Mouse (Mus musculus) heart, embryonic 14.5 days (tissue): Measurements from ENCODE around the gene Tnrc18. TPM values are rescaled to one million over a fixed set of nuclear protein-coding genes. Genes with fewer than 3 reads are reported as not detected.

Experiments used
- ATAC-seq: fragments of 200-750 bp; cut with Nextera tagmentation; 2 replicates; pipeline ENCODE4 v1.8.0; 2017; ENCODE audit warnings: low read depth, moderate TSS enrichment; ENCODE audit not compliant: insufficient number of reproducible peaks, insufficient read depth, low FRiP score
- H3K27ac ChIP-seq, 2 experiments: fragments of 200-500 bp in 1 of 2; fragments of 300-500 bp in 1 of 2; sonication (generic) in 1 of 2; replicated peaks in 1 of 2; 2 replicates each; pipeline ENCODE4 v1.5.1; 2012 to 2014; ENCODE audit warnings: low read depth in 2 of 2, low read length in 2 of 2, control low read depth in 1 of 2, mild to moderate bottlenecking in 1 of 2, mixed read lengths in 1 of 2; ENCODE audit not compliant: control insufficient read depth in 1 of 2, insufficient read depth in 1 of 2
- H3K27me3 ChIP-seq: fragments of 300-500 bp; sonication (generic); 2 replicates; pipeline ENCODE4 v1.6.1; 2014; ENCODE audit warnings: mild to moderate bottlenecking, low read length, control low read depth; ENCODE audit not compliant: control insufficient read depth, insufficient read depth
- H3K36me3 ChIP-seq: fragments of 300-500 bp; sonication (generic); 2 replicates; pipeline ENCODE4 v1.6.1; 2014; ENCODE audit warnings: mild to moderate bottlenecking, control low read depth, low read length, mixed read lengths; ENCODE audit not compliant: control insufficient read depth, insufficient read depth
- H3K4me1 ChIP-seq, 2 experiments: fragments of 200-500 bp in 1 of 2; fragments of 300-500 bp in 1 of 2; sonication (generic) in 1 of 2; 2 replicates each; pipeline ENCODE4 v1.6.1; 2012 to 2014; ENCODE audit warnings: low read length in 2 of 2, control low read depth in 1 of 2, mixed read lengths in 1 of 2; ENCODE audit not compliant: control insufficient read depth in 2 of 2, insufficient read depth in 2 of 2
- H3K4me2 ChIP-seq: fragments of 300-500 bp; sonication (generic); 2 replicates; pipeline ENCODE4 v1.6.1; 2014; ENCODE audit warnings: mild to moderate bottlenecking, low read length
- H3K4me3 ChIP-seq, 2 experiments: fragments of 200-500 bp in 1 of 2; fragments of 300-500 bp in 1 of 2; sonication (generic) in 1 of 2; 2 replicates each; pipeline ENCODE4 v1.5.1; 2012 to 2014; ENCODE audit warnings: low read length in 2 of 2, mild to moderate bottlenecking in 2 of 2, control low read depth in 1 of 2, low read depth in 1 of 2, moderate library complexity in 1 of 2; ENCODE audit not compliant: control insufficient read depth in 1 of 2, insufficient read depth in 1 of 2
- H3K9ac ChIP-seq: fragments of 300-500 bp; sonication (generic); 2 replicates; pipeline ENCODE4 v1.6.1; 2014; ENCODE audit warnings: mild to moderate bottlenecking, low read length
- H3K9me3 ChIP-seq: fragments of 300-500 bp; sonication (generic); 2 replicates; pipeline ENCODE4 v1.6.1; 2016; ENCODE audit warnings: low read length, control low read depth; ENCODE audit not compliant: control insufficient read depth
- WGBS: fragments of 180-500 bp; shearing (Covaris S2); extraction: QIAGEN DNeasy Blood & Tissue Kit; methylation state at CpG from one replicate; pipeline ENCODE4 v1.1.7; 2014; 5-methylcytosine and 5-hydroxymethylcytosine counted together
- polyA plus RNA-seq: library from polyadenylated mRNA; unstranded; fragments of >200 nt; fragmentation: Nextera tagmentation; extraction: Ambion mirVana; gene quantifications from 2 replicates; pipeline ENCODE4 v1.2.1, GENCODE M21; 2014

Tnrc18 gene
- polyA plus RNA-seq, 1 experiment from 2014 or later = 31.0 TPM

DNA sequence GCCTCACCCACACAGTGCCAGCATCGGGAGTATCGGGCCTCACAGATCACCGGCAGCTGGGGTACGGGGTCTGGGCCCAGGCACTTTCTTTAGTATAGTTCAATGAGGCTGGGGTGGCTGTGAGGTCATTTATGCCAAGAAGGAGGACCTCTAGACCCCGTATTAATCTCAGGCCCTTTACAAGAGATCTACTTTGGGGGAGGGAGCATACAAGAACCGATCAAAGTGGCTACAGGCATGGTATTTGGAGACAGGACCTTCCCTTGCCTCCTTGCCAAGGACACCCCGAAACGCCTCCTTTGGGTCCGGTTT is 4.5 kb upstream of the Tnrc18 start:
- WGBS = under 1% methylated on average over 9 of the region's 9 CpGs
- Histone ChIP-seq H3K9me3 (no peaks in the 10 kb centered on the region), H3K9ac (peak overlapping the region; percentile 100), H3K4me2 (peak overlapping the region; percentile 81), H3K4me1 (peaks cover 22 to 29% of the 10 kb centered on the region in 2 experiments), H3K36me3 (no peaks in the 10 kb centered on the region), H3K4me3 (peak overlapping the region; percentile 90 to 98), H3K27ac (peak overlapping the region; percentile 100), H3K27me3 (no peaks in the 10 kb centered on the region)
- no peak for ATAC-seq

- peak overlapping the region; percentile 100 for H3K9ac ChIP-seq
- ATAC-seq = peak; percentile 45
- no peaks in the 10 kb centered on the region for H3K9me3 ChIP-seq
- H3K36me3 ChIP-seq = no peaks in the 10 kb centered on the region
- peak overlapping the region; percentile 81 for H3K4me2 ChIP-seq
- H3K27ac ChIP-seq = peak overlapping the region; percentile 100
- no peaks in the 10 kb centered on the region for H3K27me3 ChIP-seq
- under 1% methylated on average over 36 of the region's 36 CpGs for WGBS
- H3K4me3 ChIP-seq = peak overlapping the region; percentile 90 to 98
- peaks cover 22 to 29% of the 10 kb centered on the region in 2 experiments for H3K4me1 ChIP-seq
Observed at GRCm38 (mm10) chr5:142821266-142821973, 4.0 kb upstream of the Tnrc18 start.

- peaks cover 20 to 27% of the 10 kb centered on the region in 2 experiments for H3K4me1 ChIP-seq
- H3K9me3 ChIP-seq = no peaks in the 10 kb centered on the region
- H3K27ac ChIP-seq = peak overlapping the region; percentile 100
- peak overlapping the region; percentile 81 for H3K4me2 ChIP-seq
- no peaks in the 10 kb centered on the region for H3K27me3 ChIP-seq
- ATAC-seq = no peak
- H3K36me3 ChIP-seq = no peaks in the 10 kb centered on the region
- H3K4me3 ChIP-seq = peak overlapping the region; percentile 90 to 98
- WGBS = under 1% methylated on average over 53 of the region's 53 CpGs
- peak overlapping the region; percentile 100 for H3K9ac ChIP-seq
Observed at GRCm38 (mm10) chr5:142820276-142821265, 3.1 kb upstream of the Tnrc18 start.

DNA sequence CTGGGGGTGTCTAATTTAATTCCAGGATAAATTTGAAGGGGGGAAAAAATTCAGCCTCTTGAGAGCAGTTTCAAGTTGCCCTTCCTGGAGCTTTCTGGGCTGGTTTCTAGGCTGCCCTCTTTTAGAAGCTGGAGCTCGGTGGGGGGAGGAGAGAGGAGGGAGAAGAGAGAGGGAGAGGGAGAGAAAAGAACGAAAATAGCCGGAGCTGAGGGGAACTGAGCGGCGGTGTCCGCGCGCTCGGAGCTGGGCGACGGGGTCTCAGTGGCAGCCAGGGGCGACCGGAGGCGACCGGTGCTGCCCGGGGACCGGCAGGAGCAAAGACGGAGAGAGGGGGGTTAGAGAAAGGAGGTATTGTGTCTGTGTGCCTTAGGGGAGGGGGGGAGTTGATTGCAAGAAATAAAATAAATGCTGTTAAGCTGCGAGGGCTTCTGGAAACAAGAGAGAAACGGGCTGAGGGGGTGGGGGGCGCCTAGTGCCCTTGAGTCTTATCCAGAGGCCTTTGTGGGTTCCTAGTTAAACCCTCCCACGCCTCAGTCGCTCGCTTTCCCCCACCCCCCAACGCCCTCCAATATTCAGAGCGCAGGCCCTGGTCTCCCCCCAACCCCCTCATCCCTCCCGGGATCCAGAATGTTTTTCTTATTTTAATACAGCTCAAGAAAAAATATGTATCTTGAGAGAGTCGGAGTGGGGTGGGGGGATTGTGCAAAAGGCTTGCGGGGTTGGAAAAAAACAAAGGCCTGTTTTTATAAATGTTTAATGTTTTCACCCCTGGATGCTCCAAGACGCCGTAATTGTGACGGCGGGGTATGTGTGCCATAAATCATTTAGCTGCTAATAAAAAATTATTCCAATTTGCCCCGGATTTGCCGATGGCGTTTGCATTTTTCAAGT is 2.2 kb upstream of the Tnrc18 start:
- ATAC-seq = no peak
- peak overlapping the region; percentile 90 to 98 for H3K4me3 ChIP-seq
- H3K27me3 ChIP-seq = no peaks in the 10 kb centered on the region
- peaks cover 15 to 18% of the 10 kb centered on the region in 2 experiments for H3K4me1 ChIP-seq
- no peaks in the 10 kb centered on the region for H3K9me3 ChIP-seq
- no peaks in the 10 kb centered on the region for H3K36me3 ChIP-seq
- peak overlapping the region; percentile 100 for H3K27ac ChIP-seq
- H3K9ac ChIP-seq = peak overlapping the region; percentile 100
- peak overlapping the region; percentile 81 for H3K4me2 ChIP-seq
- under 1% methylated on average over 36 of the region's 36 CpGs for WGBS

- ATAC-seq = no peak
Observed at GRCm38 (mm10) chr5:142818435-142819360, 1.2 kb upstream of the Tnrc18 start.

GRCm38 (mm10) chr5:142816811-142817523 is 495 bp downstream of the Tnrc18 start:
- H3K36me3 ChIP-seq = 0 out of 2 replicates have a peak, but pooled peaks cover 6% of the 10 kb centered on the region
- no peaks in the 10 kb centered on the region for H3K9me3 ChIP-seq
- ATAC-seq = no peak
- H3K27me3 ChIP-seq = no peaks in the 10 kb centered on the region
- peak overlapping the region; percentile 73 for H3K4me2 ChIP-seq
- peaks cover 13 to 14% of the 10 kb centered on the region in 2 experiments for H3K4me1 ChIP-seq
- peak overlapping the region; percentile 100 for H3K9ac ChIP-seq
- under 1% methylated on average over 71 of the region's 71 CpGs for WGBS
- peak overlapping the region; percentile 100 for H3K27ac ChIP-seq
- peak overlapping the region; percentile 89 to 90 for H3K4me3 ChIP-seq

More at GRCm38 (mm10) chr5:142818435-142819360, 1.2 kb upstream of the Tnrc18 start:
- H3K9ac ChIP-seq = peak overlapping the region; percentile 100
- H3K4me1 ChIP-seq = peaks cover 6 to 8% of the 10 kb centered on the region in 2 experiments
- 0% methylated on average over 41 of the region's 43 CpGs for WGBS
- peak overlapping the region; percentile 100 for H3K27ac ChIP-seq
- H3K4me3 ChIP-seq = peak overlapping the region; percentile 90 to 98
- peak overlapping the region; percentile 81 for H3K4me2 ChIP-seq
- no peaks in the 10 kb centered on the region for H3K36me3 ChIP-seq
- H3K9me3 ChIP-seq = no peaks in the 10 kb centered on the region
- no peaks in the 10 kb centered on the region for H3K27me3 ChIP-seq
